Mouse (Mus musculus) hindbrain, embryonic 14.5 days (tissue): Measurements from ENCODE around the gene Ablim1. TPM values are rescaled to one million over a fixed set of nuclear protein-coding genes. Genes with fewer than 3 reads are reported as not detected.

Experiments used
- ATAC-seq: fragments of 200-750 bp; cut with Nextera tagmentation; 2 replicates; pipeline ENCODE4 v1.8.0; 2017; ENCODE audit warnings: moderate number of reproducible peaks, mild to moderate bottlenecking, moderate TSS enrichment, moderate library complexity; ENCODE audit not compliant: low FRiP score
- DNase-seq: peaks from one replicate; pipeline ENCODE4 v3.0.0-alpha.2; 2015; ENCODE audit warnings: low spot score
- H3K27ac ChIP-seq: fragments of 300-500 bp; sonication (generic); 2 replicates; pipeline ENCODE4 v1.5.1; 2014; ENCODE audit warnings: mild to moderate bottlenecking, moderate library complexity
- H3K27me3 ChIP-seq: fragments of 300-500 bp; sonication (generic); 2 replicates; pipeline ENCODE4 v1.6.1; 2014; ENCODE audit warnings: mild to moderate bottlenecking, low read length, mixed read lengths; ENCODE audit not compliant: control insufficient read depth, insufficient read depth
- H3K36me3 ChIP-seq: fragments of 300-500 bp; sonication (generic); replicated peaks from 2 replicates; pipeline ENCODE4 v1.6.1; 2014; ENCODE audit not compliant: control insufficient read depth, insufficient read depth
- H3K4me1 ChIP-seq: fragments of 300-500 bp; sonication (generic); replicated peaks from 2 replicates; pipeline ENCODE4 v1.6.1; 2014; ENCODE audit warnings: antibody characterized with exemption, low read length, mixed read lengths; ENCODE audit not compliant: control insufficient read depth, insufficient read depth
- H3K4me2 ChIP-seq: fragments of 300-500 bp; sonication (generic); replicated peaks from 2 replicates; pipeline ENCODE4 v1.6.1; 2014; ENCODE audit warnings: mild to moderate bottlenecking, moderate library complexity
- H3K4me3 ChIP-seq: fragments of 300-500 bp; sonication (generic); replicated peaks from 2 replicates; pipeline ENCODE4 v1.5.1; 2014; ENCODE audit warnings: mild to moderate bottlenecking, low read length
- H3K9ac ChIP-seq: fragments of 300-500 bp; sonication (generic); 2 replicates; pipeline ENCODE4 v1.6.1; 2014
- H3K9me3 ChIP-seq: fragments of 300-500 bp; sonication (generic); 2 replicates; pipeline ENCODE4 v1.6.1; 2016; ENCODE audit warnings: low read length; ENCODE audit not compliant: control insufficient read depth
- WGBS: fragments of 180-500 bp; shearing (Covaris S2); extraction: QIAGEN DNeasy Blood & Tissue Kit; methylation state at CpG from one replicate; pipeline ENCODE4 v1.1.7; 2014; 5-methylcytosine and 5-hydroxymethylcytosine counted together
- polyA plus RNA-seq: library from polyadenylated mRNA; unstranded; fragments of >200 nt; fragmentation: Nextera tagmentation; extraction: Ambion mirVana; gene quantifications from 2 replicates; pipeline ENCODE4 v1.2.1, GENCODE M21; 2014

The Ablim1 gene
- polyA plus RNA-seq, 1 experiment from 2014 or later = 56.6 TPM

DNA sequence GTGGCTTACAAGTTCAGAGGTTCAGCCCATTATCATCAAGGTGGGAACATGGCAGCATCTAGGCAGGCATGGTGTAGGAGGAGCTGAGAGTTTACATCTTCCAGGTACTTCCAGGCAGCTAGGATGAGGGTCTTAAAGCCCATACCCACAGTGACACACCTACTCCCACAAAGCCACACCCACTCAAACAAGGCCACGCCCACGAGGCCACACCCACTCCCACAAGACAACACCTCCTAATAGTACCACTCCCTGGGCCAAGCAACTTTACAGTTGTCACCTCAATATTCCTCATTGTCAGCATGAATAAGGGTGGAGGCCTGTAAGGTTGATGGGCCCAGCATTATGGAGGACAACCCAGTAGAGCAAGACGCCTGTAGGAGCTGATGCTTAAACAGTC lies 192.5 kb downstream of the Ablim1 start:
- DNase-seq (no peak), ATAC-seq (no peak)
- WGBS = 90% methylated on average over 3 of the region's 3 CpGs
- Histone ChIP-seq H3K27me3 (no peaks in the 10 kb centered on the region), H3K27ac (no peak overlapping the region), H3K9me3 (no peaks in the 10 kb centered on the region), H3K4me2 (no peak overlapping the region), H3K36me3 (no peaks in the 10 kb centered on the region), H3K4me1 (peaks cover 14% of the 10 kb centered on the region), H3K4me3 (no peak overlapping the region), H3K9ac (no peak overlapping the region)

DNA sequence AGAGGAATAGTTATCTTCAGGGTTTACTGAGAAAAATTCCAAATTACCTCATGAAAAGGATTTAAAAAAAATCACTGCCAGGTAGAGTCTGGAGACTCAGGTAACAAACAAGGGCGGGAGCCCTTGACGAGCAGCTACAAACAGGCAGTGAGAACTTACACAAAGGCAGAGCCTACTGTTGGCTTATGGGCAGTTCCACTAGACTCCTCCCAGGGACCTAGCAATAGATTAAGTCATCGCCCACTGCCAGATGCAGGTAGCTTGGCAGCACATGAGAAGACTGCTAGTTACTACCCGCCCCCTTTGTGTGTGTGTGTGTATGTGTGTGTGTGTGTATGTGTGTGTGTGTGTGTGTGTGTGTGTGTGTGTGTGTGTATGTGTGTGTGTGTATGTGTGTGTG lies 193.7 kb downstream of the Ablim1 start:
- no peak overlapping the region for H3K4me2 ChIP-seq
- H3K27me3 ChIP-seq = no peaks in the 10 kb centered on the region
- H3K27ac ChIP-seq = no peak overlapping the region
- ATAC-seq (no peak), DNase-seq (no peak)
- 83% methylated on average over 4 of the region's 4 CpGs for WGBS
- H3K9ac ChIP-seq = no peak overlapping the region
- peaks cover 20% of the 10 kb centered on the region for H3K4me1 ChIP-seq
- H3K9me3 ChIP-seq = no peaks in the 10 kb centered on the region
- no peak overlapping the region for H3K4me3 ChIP-seq
- no peaks in the 10 kb centered on the region for H3K36me3 ChIP-seq

- H3K4me2 ChIP-seq = no peak overlapping the region
- peaks cover 20% of the 10 kb centered on the region for H3K4me1 ChIP-seq
- H3K9me3 ChIP-seq = no peaks in the 10 kb centered on the region
- H3K27ac ChIP-seq = no peak overlapping the region
- WGBS = 79% methylated on average over 3 of the region's 3 CpGs
- no peaks in the 10 kb centered on the region for H3K27me3 ChIP-seq
- H3K36me3 ChIP-seq = no peaks in the 10 kb centered on the region
- H3K9ac ChIP-seq = no peak overlapping the region
- ATAC-seq (no peak), DNase-seq (no peak)
- H3K4me3 ChIP-seq = no peak overlapping the region
Measured at GRCm38 (mm10) chr19:57119661-57120060, 195.1 kb downstream of the Ablim1 start.

GRCm38 (mm10) chr19:57118785-57119565 lies 195.7 kb downstream of the Ablim1 start:
- H3K36me3 ChIP-seq = no peaks in the 10 kb centered on the region
- H3K4me2 ChIP-seq = peak overlapping the region; percentile 51
- DNase-seq (peak; percentile 70), ATAC-seq (peak; percentile 74; the same call in 1 of the 2 replicates)
- peak overlapping the region; percentile 44 for H3K9ac ChIP-seq
- WGBS = 41% methylated on average over 22 of the region's 22 CpGs
- no peaks in the 10 kb centered on the region for H3K27me3 ChIP-seq
- peaks cover 20% of the 10 kb centered on the region for H3K4me1 ChIP-seq
- H3K27ac ChIP-seq = peak overlapping the region; percentile 72
- H3K4me3 ChIP-seq = peak overlapping the region; percentile 27
- no peaks in the 10 kb centered on the region for H3K9me3 ChIP-seq

GRCm38 (mm10) chr19:57117751-57118150 lies 197.0 kb downstream of the Ablim1 start:
- H3K36me3 ChIP-seq = no peaks in the 10 kb centered on the region; the same call in 1 of the 2 replicates
- peak overlapping the region; percentile 44; the same call in 1 of the 2 replicates for H3K9ac ChIP-seq
- H3K4me3 ChIP-seq = peak overlapping the region; percentile 27; the same call in 1 of the 2 replicates
- H3K27ac ChIP-seq = 0 out of 2 replicates have a peak overlapping the region, but pooled peaks have one; percentile 5
- H3K9me3 ChIP-seq = no peaks in the 10 kb centered on the region
- H3K4me2 ChIP-seq = peak overlapping the region; percentile 51
- ATAC-seq = no peak
- H3K4me1 ChIP-seq = peaks cover 20% of the 10 kb centered on the region
- DNase-seq = no peak
- H3K27me3 ChIP-seq = no peaks in the 10 kb centered on the region
- 41% methylated on average over 6 of the region's 6 CpGs for WGBS

DNA sequence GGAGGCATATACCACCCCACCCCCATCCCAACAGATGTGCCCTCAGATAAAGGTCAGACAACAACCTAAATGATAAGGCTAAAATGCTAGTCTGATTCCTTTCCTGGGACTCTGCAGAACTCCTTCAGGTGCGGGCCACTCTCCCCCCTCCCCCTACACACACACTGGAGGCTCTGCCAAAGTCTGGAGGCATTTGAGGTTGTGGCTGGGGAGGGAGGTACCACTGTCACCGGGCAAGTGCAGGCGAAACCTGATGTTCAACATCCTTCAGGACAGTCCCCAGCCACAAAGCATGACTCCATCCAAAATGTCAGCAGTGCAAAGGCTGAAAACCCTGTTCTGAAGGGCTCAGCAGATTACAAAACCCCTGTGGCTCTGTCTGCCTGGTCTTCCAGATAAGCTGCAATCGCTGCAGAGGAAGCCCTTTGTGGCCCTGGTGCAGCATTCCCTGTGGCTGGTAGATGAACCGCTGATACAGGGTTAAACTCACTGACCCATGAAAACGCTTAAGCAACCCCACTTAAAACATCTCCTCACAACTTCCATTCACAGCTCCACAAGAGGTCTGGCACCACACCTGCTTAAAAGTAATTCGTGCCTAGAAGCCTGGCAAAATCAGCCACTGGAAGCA lies 197.7 kb downstream of the Ablim1 start:
- peaks cover 20% of the 10 kb centered on the region for H3K4me1 ChIP-seq
- H3K9me3 ChIP-seq = no peaks in the 10 kb centered on the region
- H3K4me2 ChIP-seq = peak overlapping the region; percentile 51
- 0 out of 2 replicates have a peak overlapping the region, but pooled peaks have one; percentile 5 for H3K27ac ChIP-seq
- H3K9ac ChIP-seq = no peak overlapping the region
- ATAC-seq (no peak), DNase-seq (no peak)
- H3K4me3 ChIP-seq = peak overlapping the region; percentile 27; the same call in 1 of the 2 replicates
- no peaks in the 10 kb centered on the region; the same call in 1 of the 2 replicates for H3K36me3 ChIP-seq
- H3K27me3 ChIP-seq = no peaks in the 10 kb centered on the region
- WGBS = 5% methylated on average over 7 of the region's 7 CpGs

DNA sequence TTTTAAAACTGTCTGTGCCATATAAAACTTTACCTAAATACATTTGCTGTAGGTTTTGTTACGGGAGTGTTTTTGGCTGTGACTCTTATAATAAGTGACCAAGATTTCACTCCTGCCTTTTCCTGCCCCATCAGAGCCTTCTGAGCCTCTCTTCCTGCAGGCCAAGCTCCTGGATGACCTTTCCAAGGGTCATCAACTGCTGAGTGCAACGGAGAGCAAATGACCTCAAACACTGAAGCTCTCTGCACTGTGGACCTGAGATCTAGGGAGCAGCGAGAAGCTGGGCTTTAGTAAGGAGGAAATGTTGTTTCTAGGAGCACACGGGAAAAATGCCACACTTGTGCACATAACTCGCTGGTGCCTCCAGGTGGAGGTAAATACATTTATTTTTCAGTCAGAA lies 199.0 kb downstream of the Ablim1 start:
- no peak overlapping the region for H3K4me3 ChIP-seq
- no peak overlapping the region for H3K27ac ChIP-seq
- H3K4me1 ChIP-seq = peaks cover 20% of the 10 kb centered on the region
- no peaks in the 10 kb centered on the region; the same call in 1 of the 2 replicates for H3K36me3 ChIP-seq
- WGBS = 66% methylated on average over 5 of the region's 5 CpGs
- H3K9me3 ChIP-seq = no peaks in the 10 kb centered on the region
- H3K9ac ChIP-seq = no peak overlapping the region
- ATAC-seq = no peak
- no peaks in the 10 kb centered on the region for H3K27me3 ChIP-seq
- no peak for DNase-seq
- no peak overlapping the region for H3K4me2 ChIP-seq

DNA sequence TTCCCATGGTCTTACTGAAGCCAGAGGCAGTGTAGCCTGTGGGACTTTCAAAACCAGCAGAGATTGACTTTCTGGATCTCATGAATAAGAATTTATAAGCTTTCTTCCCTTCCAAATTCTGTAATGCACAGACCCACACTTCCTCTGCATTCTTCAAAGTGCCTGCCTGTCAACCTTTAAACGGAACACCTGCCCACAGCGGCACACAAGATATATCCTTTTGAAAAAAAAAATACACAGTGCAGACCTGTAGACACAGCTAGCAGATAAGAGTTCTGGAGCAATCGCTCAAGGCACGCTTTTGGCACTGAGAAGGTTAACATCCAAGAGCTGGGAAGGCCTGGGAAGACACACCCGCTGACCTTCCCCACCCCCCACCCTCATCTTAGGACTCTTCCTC lies 199.8 kb downstream of the Ablim1 start:
- ATAC-seq = no peak

GRCm38 (mm10) chr19:57113975-57114374 lies 200.7 kb downstream of the Ablim1 start:
- DNase-seq = no peak
- no peak for ATAC-seq
- Histone ChIP-seq H3K4me2 (no peak overlapping the region), H3K27ac (no peak overlapping the region), H3K9ac (no peak overlapping the region), H3K36me3 (no peaks in the 10 kb centered on the region; the same call in 1 of the 2 replicates), H3K27me3 (no peaks in the 10 kb centered on the region), H3K4me1 (peaks cover 15% of the 10 kb centered on the region), H3K9me3 (no peaks in the 10 kb centered on the region), H3K4me3 (no peak overlapping the region)
- WGBS = 96% methylated on average over 8 of the region's 8 CpGs

More for the DNA sequence above, 199.8 kb downstream of the Ablim1 start:
- H3K4me2 ChIP-seq = no peak overlapping the region
- H3K36me3 ChIP-seq = no peaks in the 10 kb centered on the region; the same call in 1 of the 2 replicates
- peaks cover 20% of the 10 kb centered on the region for H3K4me1 ChIP-seq
- H3K27me3 ChIP-seq = no peaks in the 10 kb centered on the region
- no peaks in the 10 kb centered on the region for H3K9me3 ChIP-seq
- H3K9ac ChIP-seq = no peak overlapping the region
- H3K27ac ChIP-seq = no peak overlapping the region
- no peak overlapping the region for H3K4me3 ChIP-seq
- DNase-seq = no peak
- 81% methylated on average over 5 of the region's 5 CpGs for WGBS
